Mouse (Mus musculus) lung, postnatal 0 days (tissue): ENCODE results near the gene St3gal4.

Experiments
- CTCF ChIP-seq: IDR thresholded peaks from 2 replicates; pipeline ENCODE4 v1.5.1; 2016; ENCODE audit warnings: antibody characterized with exemption, mild to moderate bottlenecking
- EP300 ChIP-seq: IDR thresholded peaks from 2 replicates; pipeline ENCODE4 v1.6.1; 2016; ENCODE audit warnings: antibody characterized with exemption, mild to moderate bottlenecking, control low read depth

DNA sequence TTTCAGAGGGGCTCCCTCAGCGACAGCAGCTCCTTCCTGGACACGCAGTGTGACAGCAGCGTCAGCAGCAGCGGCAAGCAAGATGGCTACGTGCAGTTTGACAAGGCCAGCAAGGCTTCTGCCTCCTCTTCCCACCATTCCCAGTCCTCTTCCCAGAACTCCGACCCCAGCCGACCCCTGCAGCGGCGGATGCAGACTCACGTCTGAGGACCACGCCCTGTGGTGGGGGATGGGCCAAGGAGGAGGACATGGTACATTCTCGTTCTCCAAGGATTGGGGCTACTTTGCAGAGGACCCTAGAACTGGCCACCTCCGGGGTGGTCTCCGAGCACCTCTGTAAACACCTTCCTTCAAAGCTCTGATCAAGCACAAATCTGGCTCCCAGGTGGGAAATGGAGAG lies 84.0 kb downstream of the St3gal4 start:
- TF ChIP-seq CTCF (no peak), EP300 (no peak)
